Mouse (Mus musculus): ENCODE measurements around the gene Klhdc4.

- TF ChIP-seq CTCF (IDR thresholded peaks at IDR 0.05; ENCODE audit: low read depth, low read length) (no peak), POLR2A (IDR thresholded peaks at IDR 0.05; ENCODE audit: borderline replicate concordance, low read depth, low read length) (no peak)
Measured at GRCm38 (mm10) chr8:121857331-121857730, 28.0 kb upstream of the Klhdc4 start.
